Mouse (Mus musculus) hindlimb bud, embryonic 11.5 days (tissue): ENCODE results near the gene Tpte.

ENCODE experiments used
- DNase-seq: peaks from one replicate; pipeline ENCODE4 v3.0.0-alpha.2; 2012; ENCODE audit warnings: low read depth, low spot score; ENCODE audit errors: extremely low spot score

Tpte gene

GRCm38 (mm10) chr8:22376311-22376710 lies 93.1 kb downstream of the Tpte start:
- no peak for DNase-seq

GRCm38 (mm10) chr8:22376903-22377302 lies 93.7 kb downstream of the Tpte start:
- DNase-seq = no peak

GRCm38 (mm10) chr8:22380934-22381333 lies 97.7 kb downstream of the Tpte start:
- no peak for DNase-seq

- DNase-seq = no peak
Measured at GRCm38 (mm10) chr8:22382824-22383595, 99.8 kb downstream of the Tpte start.

GRCm38 (mm10) chr8:22385158-22385557 lies 101.9 kb downstream of the Tpte start:
- DNase-seq = no peak

- no peak for DNase-seq
Measured at GRCm38 (mm10) chr8:22389874-22390273, 106.6 kb downstream of the Tpte start.

GRCm38 (mm10) chr8:22390766-22391463 lies 107.7 kb downstream of the Tpte start:
- DNase-seq = no peak

GRCm38 (mm10) chr8:22394471-22394870 lies 111.2 kb downstream of the Tpte start:
- no peak for DNase-seq

GRCm38 (mm10) chr8:22395256-22395655 lies 112.0 kb downstream of the Tpte start:
- DNase-seq = no peak

- DNase-seq = no peak
Measured at GRCm38 (mm10) chr8:22397811-22398141, 114.5 kb downstream of the Tpte start.

GRCm38 (mm10) chr8:22398142-22398951 lies 115.1 kb downstream of the Tpte start, which contains the start of gene Slc25a15:
Slc25a15 (minus strand) TSS chr8:22398597.
- peak; percentile 61 for DNase-seq

- DNase-seq = no peak
Measured at GRCm38 (mm10) chr8:22399285-22399880, 116.1 kb downstream of the Tpte start.

- no peak for DNase-seq
Measured at GRCm38 (mm10) chr8:22400593-22400992, 117.4 kb downstream of the Tpte start.

GRCm38 (mm10) chr8:22403235-22403634 lies 120.0 kb downstream of the Tpte start:
- no peak for DNase-seq

GRCm38 (mm10) chr8:22405733-22406132 lies 122.5 kb downstream of the Tpte start:
- DNase-seq = no peak

- no peak for DNase-seq
Measured at GRCm38 (mm10) chr8:22410688-22411281, 127.5 kb downstream of the Tpte start.

- peak; percentile 78 for DNase-seq
Measured at GRCm38 (mm10) chr8:22411282-22411702, 128.1 kb downstream of the Tpte start, which contains the start of gene Mrps31. Mrps31 (plus strand) TSS chr8:22411361.

- DNase-seq = no peak
Measured at GRCm38 (mm10) chr8:22411971-22412370, 128.7 kb downstream of the Tpte start.
